Mouse (Mus musculus) MEL (cell line): ENCODE measurements around the gene Shcbp1l. TPM values are rescaled to one million over a fixed set of nuclear protein-coding genes. Genes with fewer than 3 reads are reported as not detected.

ENCODE experiments used
- DNase-seq: peaks from one replicate; pipeline ENCODE4 v3.0.0; 2011; ENCODE audit warnings: low read depth, low spot score
- H3K27ac ChIP-seq: 2 replicates; pipeline ENCODE4 v1.5.1; 2012; ENCODE audit warnings: low read depth, mild to moderate bottlenecking, control low read depth, low read length, moderate library complexity; ENCODE audit not compliant: control insufficient read depth
- H3K27me3 ChIP-seq, 2 experiments: fragments of 150-350 bp in 1 of 2; sonication (generic) in 1 of 2; 2 replicates each; pipeline ENCODE4 v1.6.1; 2012; ENCODE audit warnings: low read length in 2 of 2, mild to moderate bottlenecking in 2 of 2, improper control_type of control experiment in 1 of 2, moderate library complexity in 1 of 2; ENCODE audit not compliant: insufficient read depth in 2 of 2, control insufficient read depth in 1 of 2
- H3K36me3 ChIP-seq, 2 experiments: 2 replicates each; pipeline ENCODE4 v1.6.1; 2012 to 2014; ENCODE audit warnings: low read length in 2 of 2, improper control_type of control experiment in 1 of 2, inconsistent platforms in 1 of 2, mild to moderate bottlenecking in 1 of 2; ENCODE audit not compliant: insufficient read depth in 2 of 2, control insufficient read depth in 1 of 2
- H3K4me1 ChIP-seq, 2 experiments: fragments of 150-350 bp in 1 of 2; sonication (generic) in 1 of 2; 2 replicates each; pipeline ENCODE4 v1.6.1; 2012; ENCODE audit warnings: low read length in 2 of 2, improper control_type of control experiment in 1 of 2, mild to moderate bottlenecking in 1 of 2; ENCODE audit not compliant: insufficient read depth in 2 of 2, control insufficient read depth in 1 of 2
- H3K4me3 ChIP-seq, 2 experiments: fragments of 150-350 bp in 1 of 2; sonication (generic) in 1 of 2; 2 replicates each; pipeline ENCODE4 v1.5.1; 2012; ENCODE audit warnings: low read depth in 2 of 2, low read length in 2 of 2, mild to moderate bottlenecking in 2 of 2, moderate library complexity in 2 of 2, control low read depth in 1 of 2, improper control_type of control experiment in 1 of 2; ENCODE audit not compliant: control insufficient read depth in 1 of 2, insufficient read depth in 1 of 2
- H3K79me2 ChIP-seq: 2 replicates; pipeline ENCODE4 v1.6.1; 2012; ENCODE audit warnings: mild to moderate bottlenecking, low read length, moderate library complexity; ENCODE audit not compliant: control insufficient read depth, poor library complexity, insufficient read depth
- H3K9ac ChIP-seq: 2 replicates; pipeline ENCODE4 v1.6.1; 2012; ENCODE audit warnings: low read depth, mild to moderate bottlenecking, control low read depth, low read length, moderate library complexity; ENCODE audit not compliant: control insufficient read depth, poor library complexity, severe bottlenecking
- H3K9me3 ChIP-seq: fragments of 150-350 bp; sonication (generic); replicated peaks from 2 replicates; pipeline ENCODE4 v1.6.1; 2012; ENCODE audit warnings: mild to moderate bottlenecking, low read length, improper control_type of control experiment, moderate library complexity; ENCODE audit not compliant: insufficient read depth
- BHLHE40 ChIP-seq: IDR thresholded peaks from 2 replicates; pipeline ENCODE4 v1.6.1; 2012; ENCODE audit warnings: low read depth, mild to moderate bottlenecking, inconsistent platforms, low read length, improper control_type of control experiment, borderline replicate concordance
- CHD1 ChIP-seq: IDR thresholded peaks from 2 replicates; pipeline ENCODE4 v1.6.1; 2012; ENCODE audit warnings: low read depth, mild to moderate bottlenecking, inconsistent platforms, low read length, improper control_type of control experiment
- CHD2 ChIP-seq: IDR thresholded peaks from 2 replicates; pipeline ENCODE4 v1.6.1; 2011; ENCODE audit warnings: low read length, improper control_type of control experiment
- E2F4 ChIP-seq: IDR thresholded peaks from 2 replicates; pipeline ENCODE4 v1.6.1; 2011; ENCODE audit warnings: low read depth, low read length, improper control_type of control experiment, borderline replicate concordance
- ELF1 ChIP-seq: IDR thresholded peaks from 2 replicates; pipeline ENCODE4 v1.6.1; 2014; ENCODE audit warnings: low read depth, mild to moderate bottlenecking, inconsistent platforms, low read length, improper control_type of control experiment, moderate library complexity
- EP300 ChIP-seq, 2 experiments: IDR thresholded peaks; 2 replicates each; pipeline ENCODE4 v1.6.1; 2011; ENCODE audit warnings: improper control_type of control experiment in 2 of 2, low read length in 2 of 2, low read depth in 1 of 2, mild to moderate bottlenecking in 1 of 2
- ETS1 ChIP-seq: IDR thresholded peaks from 2 replicates; pipeline ENCODE4 v1.6.1; 2012; ENCODE audit warnings: low read depth, mild to moderate bottlenecking, inconsistent platforms, low read length, improper control_type of control experiment, moderate library complexity
- GATA1 ChIP-seq: IDR thresholded peaks from 2 replicates; pipeline ENCODE4 v1.6.1; 2011; ENCODE audit warnings: low read depth, low read length, improper control_type of control experiment
- KAT2A ChIP-seq: conservative IDR thresholded peaks from 2 replicates; pipeline ENCODE4 v1.6.1; 2012; ENCODE audit warnings: low read depth, low read length, improper control_type of control experiment, inconsistent platforms
- MAFK ChIP-seq: IDR thresholded peaks from 2 replicates; pipeline ENCODE4 v1.6.1; 2011; ENCODE audit warnings: low read depth, mild to moderate bottlenecking, low read length, improper control_type of control experiment, borderline replicate concordance
- MAZ ChIP-seq: IDR thresholded peaks from 2 replicates; pipeline ENCODE4 v1.6.1; 2012; ENCODE audit warnings: low read depth, mild to moderate bottlenecking, inconsistent platforms, low read length, improper control_type of control experiment
- MEF2A ChIP-seq: IDR thresholded peaks from 2 replicates; pipeline ENCODE4 v1.6.1; 2014; ENCODE audit warnings: low read depth, mild to moderate bottlenecking, inconsistent platforms, low read length, improper control_type of control experiment; ENCODE audit not compliant: poor library complexity, insufficient replicate concordance, severe bottlenecking; ENCODE audit errors: extremely low read depth
- MXI1 ChIP-seq: IDR thresholded peaks from 2 replicates; pipeline ENCODE4 v1.6.1; 2011; ENCODE audit warnings: mild to moderate bottlenecking, low read depth, low read length, improper control_type of control experiment
- NELFE ChIP-seq: IDR thresholded peaks from 2 replicates; pipeline ENCODE4 v1.6.1; 2011; ENCODE audit warnings: low read depth, low read length, improper control_type of control experiment
- NRF1 ChIP-seq: IDR thresholded peaks from 2 replicates; pipeline ENCODE4 v1.6.1; 2014; ENCODE audit warnings: low read depth, mild to moderate bottlenecking, inconsistent platforms, low read length, improper control_type of control experiment, moderate library complexity; ENCODE audit not compliant: poor library complexity, insufficient read depth, severe bottlenecking
- POLR2AphosphoS2 ChIP-seq: IDR thresholded peaks from 2 replicates; pipeline ENCODE4 v1.6.1; 2011; ENCODE audit warnings: low read length, improper control_type of control experiment
- POLR2AphosphoS5 ChIP-seq: IDR thresholded peaks from 2 replicates; pipeline ENCODE4 v1.6.1; 2012; ENCODE audit warnings: low read depth, borderline replicate concordance, mild to moderate bottlenecking, inconsistent platforms, low read length, moderate library complexity, mixed read lengths
- RAD21 ChIP-seq: IDR thresholded peaks from 2 replicates; pipeline ENCODE4 v1.6.1; 2011; ENCODE audit warnings: mild to moderate bottlenecking, low read depth, low read length, improper control_type of control experiment
- RCOR1 ChIP-seq: IDR thresholded peaks from 2 replicates; pipeline ENCODE4 v1.6.1; 2012; ENCODE audit warnings: low read depth, mild to moderate bottlenecking, inconsistent platforms, low read length, improper control_type of control experiment
- SIN3A ChIP-seq: IDR thresholded peaks from 2 replicates; pipeline ENCODE4 v1.6.1; 2012; ENCODE audit warnings: low read length, improper control_type of control experiment, inconsistent platforms
- SMC3 ChIP-seq: IDR thresholded peaks from 2 replicates; pipeline ENCODE4 v1.6.1; 2011; ENCODE audit warnings: low read depth, low read length, improper control_type of control experiment
- TAL1 ChIP-seq: IDR thresholded peaks from 2 replicates; pipeline ENCODE4 v1.6.1; 2012; ENCODE audit warnings: mild to moderate bottlenecking, inconsistent platforms, low read length, moderate library complexity, mixed read lengths
- TCF12 ChIP-seq: IDR thresholded peaks from 2 replicates; pipeline ENCODE4 v1.6.1; 2014; ENCODE audit warnings: low read depth, mild to moderate bottlenecking, inconsistent platforms, low read length, improper control_type of control experiment, moderate library complexity
- UBTF ChIP-seq: IDR thresholded peaks from 2 replicates; pipeline ENCODE4 v1.6.1; 2012; ENCODE audit warnings: low read depth, mild to moderate bottlenecking, inconsistent platforms, low read length, improper control_type of control experiment, moderate library complexity, borderline replicate concordance; ENCODE audit not compliant: insufficient read depth
- USF1 ChIP-seq: IDR thresholded peaks from 2 replicates; pipeline ENCODE4 v1.6.1; 2014; ENCODE audit warnings: low read depth, mild to moderate bottlenecking, inconsistent platforms, low read length, improper control_type of control experiment, moderate library complexity
- ZC3H11A ChIP-seq: IDR thresholded peaks from 2 replicates; pipeline ENCODE4 v1.6.1; 2012; ENCODE audit warnings: low read depth, mild to moderate bottlenecking, inconsistent platforms, low read length, improper control_type of control experiment
- ZKSCAN1 ChIP-seq: IDR thresholded peaks from 2 replicates; pipeline ENCODE4 v1.6.1; 2012; ENCODE audit warnings: low read depth, mild to moderate bottlenecking, inconsistent platforms, low read length, improper control_type of control experiment, moderate library complexity
- ZMIZ1 ChIP-seq: IDR thresholded peaks from 2 replicates; pipeline ENCODE4 v1.6.1; 2012; ENCODE audit warnings: low read depth, mild to moderate bottlenecking, inconsistent platforms, low read length, improper control_type of control experiment, moderate library complexity
- polyA plus RNA-seq, 2 experiments: library from polyadenylated mRNA; stranded (reverse) in 1 of 2; unstranded in 1 of 2; fragments of >175 nt in 1 of 2; fragments of >200 nt in 1 of 2; gene quantifications; 2 replicates each; pipeline versions ENCODE4 v1.2.1 to v1.2.4; 2012; ENCODE audit warnings: low replicate concordance in 2 of 2, low read depth in 1 of 2; ENCODE audit not compliant: insufficient read length in 2 of 2, insufficient read depth in 1 of 2, missing spikeins in 1 of 2
- total RNA-seq: library from RNA; depleted of rRNA; stranded (reverse); fragments of 300-350 nt; gene quantifications from 2 replicates; pipeline ENCODE4 v1.2.3, GENCODE M21; 2012

Shcbp1l gene
- total and polyA plus RNA-seq, 3 experiments, result 2.4 to 3.7 TPM; not detected in 1

DNA sequence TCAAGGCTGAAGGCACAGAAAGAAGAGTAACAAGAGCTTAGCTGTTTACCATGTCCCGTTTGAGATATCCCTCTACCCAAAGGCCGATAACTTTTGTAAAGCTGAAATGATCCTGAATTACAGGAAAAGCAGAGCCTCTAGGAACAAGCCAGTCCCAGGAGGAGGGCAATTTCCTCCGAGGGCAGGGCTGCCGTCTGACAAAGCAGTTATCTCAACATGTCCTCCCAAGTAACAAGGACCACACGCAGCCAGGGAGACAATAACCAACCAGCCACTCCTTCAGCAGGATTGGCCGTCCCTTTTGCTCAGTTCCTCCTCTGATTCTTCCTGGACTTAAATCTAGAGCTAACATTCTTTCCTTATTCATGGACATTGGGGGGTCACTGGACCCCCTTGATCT is 69.0 kb downstream of the Shcbp1l start:
- H3K27ac ChIP-seq, result no peak overlapping the region
- H3K9ac ChIP-seq, result no peak overlapping the region
- no peak for TF ChIP-seq USF1
- no peak for TF ChIP-seq ZKSCAN1
- no peak for TF ChIP-seq TAL1
- no peak for TF ChIP-seq ZC3H11A
- no peak for TF ChIP-seq SMC3
- TF ChIP-seq MXI1, result no peak
- no peak for TF ChIP-seq E2F4
- TF ChIP-seq NRF1, result no peak
- TF ChIP-seq ETS1, result no peak
- no peak for TF ChIP-seq MAFK
- TF ChIP-seq CHD2, result no peak
- TF ChIP-seq MAZ, result no peak
- TF ChIP-seq POLR2AphosphoS5, result no peak
- no peak for TF ChIP-seq ELF1
- TF ChIP-seq KAT2A, result no peak
- TF ChIP-seq RAD21, result no peak
- no peak for TF ChIP-seq BHLHE40
- no peak for TF ChIP-seq RCOR1
- TF ChIP-seq TCF12, result no peak
- no peaks in the 10 kb centered on the region for H3K9me3 ChIP-seq
- H3K27me3 ChIP-seq, result no peaks in the 10 kb centered on the region
- H3K4me3 ChIP-seq, result no peak overlapping the region
- no peaks in the 10 kb centered on the region; a peak in 1 of 4 replicates for H3K36me3 ChIP-seq
- H3K79me2 ChIP-seq, result no peaks in the 10 kb centered on the region
- no peaks in the 10 kb centered on the region for H3K4me1 ChIP-seq
- no peak for DNase-seq

DNA sequence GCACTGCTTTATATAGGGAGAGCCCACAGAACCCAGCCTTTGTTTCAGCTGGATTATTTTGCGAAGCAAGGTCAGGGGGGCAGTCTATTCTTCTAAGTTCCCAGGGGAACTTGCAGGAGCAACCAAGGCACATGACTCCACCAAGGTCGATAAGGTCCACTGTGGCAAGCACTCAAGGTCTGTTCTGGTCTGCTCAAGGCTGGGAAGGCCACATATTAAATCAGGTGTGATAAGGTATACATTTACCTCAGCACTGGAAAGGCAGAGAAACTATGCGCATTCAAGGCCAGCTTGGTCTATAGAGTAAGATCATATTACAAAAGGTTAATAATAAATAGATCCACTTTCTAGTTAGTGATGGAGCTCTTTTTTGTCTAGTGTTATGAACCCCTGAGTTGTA is 71.1 kb downstream of the Shcbp1l start:
- TF ChIP-seq POLR2AphosphoS2 (no peak), ZMIZ1 (no peak), TCF12 (no peak), CHD1 (no peak), MAZ (no peak), RAD21 (no peak), MXI1 (no peak), EP300 (IDR thresholded peaks at IDR 0.05; ENCODE audit: low read depth in 1 of 2, low read length in 2 of 2) (no peak), POLR2AphosphoS5 (no peak), NELFE (no peak), ELF1 (no peak), USF1 (no peak), GATA1 (no peak), MEF2A (no peak), SIN3A (no peak), UBTF (no peak), KAT2A (no peak)
- H3K79me2 ChIP-seq, result no peaks in the 10 kb centered on the region

More for the DNA sequence above, 71.1 kb downstream of the Shcbp1l start:
- DNase-seq, result no peak
- Histone ChIP-seq H3K27me3 (no peaks in the 10 kb centered on the region), H3K27ac (no peak overlapping the region), H3K4me1 (no peaks in the 10 kb centered on the region), H3K9ac (no peak overlapping the region), H3K36me3 (no peaks in the 10 kb centered on the region; a peak in 1 of 4 replicates), H3K9me3 (no peaks in the 10 kb centered on the region), H3K4me3 (no peak overlapping the region)
